Mouse (Mus musculus): ENCODE data around the gene Gm14296.
"Not testable (repeated sequence)": the region's sequence is repeated elsewhere in the genome, so short reads cannot be mapped to it uniquely, and the experiment has no call there.

Gene Gm14296

DNA sequence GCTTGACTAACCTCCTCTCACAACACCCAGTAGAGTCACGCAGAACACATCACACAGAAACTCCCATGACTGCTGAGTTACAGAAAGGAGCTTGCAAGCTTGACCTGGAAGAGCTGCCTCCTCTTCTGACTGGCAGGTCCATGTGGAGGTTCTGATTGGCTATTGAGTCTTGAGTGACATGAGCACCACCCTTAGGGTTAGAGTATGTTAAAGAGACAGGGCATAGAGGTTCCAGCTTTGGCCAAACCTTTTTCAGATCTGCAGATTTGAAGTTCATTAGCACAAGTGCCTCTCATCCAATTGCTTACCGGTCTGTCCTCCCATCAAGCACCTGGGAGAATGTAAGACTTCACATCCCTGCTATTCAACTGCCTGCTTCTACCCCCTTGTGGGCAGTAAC lies at the start of gene Gm14296:
TSS of gene Gm14296 (minus strand) at position 101 of the 400 bp plus-strand sequence.
- DNase-seq (ENCODE audit: low spot score in 2 of 2): not testable (repeated sequence)

DNA sequence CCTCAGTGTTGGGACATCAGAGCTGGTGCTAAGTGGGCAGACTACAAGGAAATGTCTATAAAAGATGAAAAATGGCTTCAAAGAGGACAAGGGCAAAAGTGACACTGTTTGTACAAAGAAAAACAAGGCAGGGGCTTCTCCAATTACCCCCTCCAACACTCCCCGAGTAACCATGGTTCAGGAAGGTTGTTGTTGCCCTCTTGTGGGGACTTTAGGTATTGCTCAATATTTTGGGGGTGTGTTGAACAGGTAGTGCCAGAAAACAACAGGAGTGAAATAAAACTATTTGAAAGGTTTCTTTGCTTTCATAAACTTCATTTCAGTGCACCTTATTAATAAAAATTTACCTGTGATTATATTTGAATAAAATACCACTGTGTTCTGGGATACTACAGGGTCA lies 22.1 kb downstream of the Gm14296 start:
- DNase-seq (ENCODE audit: low spot score in 2 of 2): not testable (repeated sequence)
